Mouse (Mus musculus) heart, postnatal 0 days (tissue): Measurements from ENCODE around the gene Dnm2. TPM values are rescaled to one million over a fixed set of nuclear protein-coding genes. Genes with fewer than 3 reads are reported as not detected.
A peak's percentile ranks its signal among the peaks of the same experiment; 100 is the strongest.

Experiments used
- ATAC-seq: fragments of 200-750 bp; cut with Nextera tagmentation; 2 replicates; pipeline ENCODE4 v1.8.0; 2017; ENCODE audit warnings: low read depth, moderate number of reproducible peaks, moderate library complexity; ENCODE audit not compliant: insufficient read depth
- DNase-seq: peaks from one replicate; pipeline ENCODE4 v3.0.0-alpha.2; 2016; ENCODE audit warnings: low spot score
- H3K27ac ChIP-seq: fragments of 300-500 bp; sonication (generic); 2 replicates; pipeline ENCODE4 v1.5.1; 2014; ENCODE audit warnings: low read depth, mild to moderate bottlenecking
- H3K27me3 ChIP-seq: fragments of 300-500 bp; sonication (generic); 2 replicates; pipeline ENCODE4 v1.6.1; 2014; ENCODE audit warnings: low read length, mixed read lengths; ENCODE audit not compliant: control insufficient read depth, insufficient read depth
- H3K36me3 ChIP-seq: fragments of 300-500 bp; sonication (generic); replicated peaks from 2 replicates; pipeline ENCODE4 v1.6.1; 2014; ENCODE audit warnings: low read length, mixed read lengths; ENCODE audit not compliant: control insufficient read depth, insufficient read depth
- H3K4me1 ChIP-seq: fragments of 300-500 bp; sonication (generic); 2 replicates; pipeline ENCODE4 v1.6.1; 2014; ENCODE audit warnings: antibody characterized with exemption; ENCODE audit not compliant: control insufficient read depth, insufficient read depth
- H3K4me2 ChIP-seq: fragments of 300-500 bp; sonication (generic); 2 replicates; pipeline ENCODE4 v1.6.1; 2014; ENCODE audit warnings: low read depth, mild to moderate bottlenecking, low read length, moderate library complexity
- H3K4me3 ChIP-seq: fragments of 300-500 bp; sonication (generic); 2 replicates; pipeline ENCODE4 v1.5.1; 2014; ENCODE audit warnings: low read depth, low read length
- H3K9ac ChIP-seq: fragments of 300-500 bp; sonication (generic); replicated peaks from 2 replicates; pipeline ENCODE4 v1.6.1; 2014; ENCODE audit warnings: low read depth, low read length, mixed read lengths
- H3K9me3 ChIP-seq: fragments of 300-500 bp; sonication (generic); replicated peaks from 2 replicates; pipeline ENCODE4 v1.6.1; 2016; ENCODE audit warnings: low read length; ENCODE audit not compliant: control insufficient read depth
- CTCF ChIP-seq: IDR thresholded peaks from 2 replicates; pipeline ENCODE4 v1.5.1; 2016; ENCODE audit warnings: antibody characterized with exemption, control low read depth, low read depth
- EP300 ChIP-seq: IDR thresholded peaks from 2 replicates; pipeline ENCODE4 v1.6.1; 2016; ENCODE audit warnings: antibody characterized with exemption, low read depth
- WGBS: fragments of 180-500 bp; shearing (Covaris S2); extraction: QIAGEN DNeasy Blood & Tissue Kit; methylation state at CpG from one replicate; pipeline ENCODE4 v1.1.7; 2014; 5-methylcytosine and 5-hydroxymethylcytosine counted together
- polyA plus RNA-seq: library from polyadenylated mRNA; unstranded; fragments of >200 nt; fragmentation: Nextera tagmentation; extraction: Ambion mirVana; gene quantifications from 2 replicates; pipeline ENCODE4 v1.2.1, GENCODE M21; 2015
- total RNA-seq: library from RNA; depleted of rRNA; stranded (reverse); fragments of >200 nt; gene quantifications from 2 replicates; pipeline ENCODE4 v1.2.3, GENCODE M21; 2014; ENCODE audit warnings: low replicate concordance

Gene Dnm2
- total and polyA plus RNA-seq, 2 experiments from 2014 or later, result 61.1 to 95.8 TPM

DNA sequence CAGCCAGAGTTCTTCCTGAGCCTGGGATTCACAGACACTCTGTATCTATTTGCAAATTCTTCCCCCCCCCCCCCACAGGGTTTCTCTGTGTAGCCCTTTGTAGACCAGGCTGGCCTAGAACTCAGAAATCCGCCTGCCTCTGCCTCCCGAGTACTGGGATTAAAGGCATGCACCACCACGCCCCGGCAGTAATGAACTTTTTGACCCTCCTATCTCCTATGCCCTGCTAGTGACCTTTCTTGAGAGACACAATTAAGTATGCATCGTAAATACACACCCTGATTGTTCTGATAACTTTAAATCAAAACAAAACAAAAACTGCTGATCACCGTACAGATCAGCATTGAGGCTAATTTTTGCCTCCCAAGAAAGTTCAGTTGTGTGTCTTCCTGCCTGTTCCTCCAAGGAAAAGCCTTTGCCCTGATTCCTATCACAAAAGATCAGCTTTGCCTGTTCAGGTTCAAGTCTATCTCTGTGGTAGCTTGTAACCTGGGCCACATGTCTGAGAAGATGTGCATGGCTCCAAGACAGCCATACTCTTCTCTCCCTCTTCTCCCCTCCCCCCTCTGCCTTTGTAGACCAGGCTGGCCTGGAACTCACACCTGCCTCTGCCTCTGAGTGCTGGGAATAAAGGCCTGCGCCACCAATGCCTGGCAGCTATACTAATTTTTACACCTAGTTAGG, 31.7 kb downstream of the Dnm2 start:
- Histone ChIP-seq H3K27me3 (no peaks in the 10 kb centered on the region), H3K4me1 (peaks cover 13% of the 10 kb centered on the region), H3K4me2 (no peak overlapping the region), H3K4me3 (no peak overlapping the region), H3K9ac (no peak overlapping the region), H3K9me3 (no peaks in the 10 kb centered on the region), H3K27ac (no peak overlapping the region), H3K36me3 (no peaks in the 10 kb centered on the region; the same call in 1 of the 2 replicates)
- TF ChIP-seq EP300 (no peak), CTCF (no peak)
- WGBS, result 84% methylated on average over 7 of the region's 7 CpGs
- ATAC-seq (no peak), DNase-seq (no peak)

DNA sequence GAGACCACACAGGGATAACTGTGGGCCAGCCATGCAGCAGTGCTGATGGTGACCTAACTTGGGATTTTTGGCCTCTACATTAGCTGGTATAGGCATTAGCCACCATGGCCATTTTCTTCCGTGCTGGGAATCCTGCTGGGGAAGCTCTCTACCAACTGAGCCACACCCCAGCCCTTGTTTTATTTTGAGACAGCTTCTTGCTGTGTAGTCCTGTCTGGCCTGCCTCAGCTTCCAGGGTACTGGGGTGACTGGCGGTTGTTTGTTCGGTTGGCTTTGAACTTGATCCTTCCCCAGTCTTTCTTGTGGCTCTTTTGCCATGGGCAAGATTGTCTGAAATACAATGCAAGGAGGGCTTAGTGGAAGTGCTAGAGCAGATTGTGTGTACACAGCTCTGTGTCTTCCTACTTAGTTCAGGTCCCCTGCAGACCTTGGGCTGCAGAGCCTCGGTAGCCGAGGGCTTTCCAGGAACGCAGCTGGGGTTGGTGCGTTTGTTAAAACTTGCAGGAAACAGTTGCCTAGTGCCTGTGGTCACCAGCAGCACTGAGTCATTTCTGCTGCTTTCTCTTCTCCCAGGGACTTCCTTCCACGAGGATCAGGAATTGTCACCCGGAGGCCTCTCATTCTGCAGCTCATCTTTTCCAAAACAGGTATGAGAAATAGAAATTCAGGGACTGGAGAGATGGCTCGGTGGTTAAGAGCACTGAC, 32.4 kb downstream of the Dnm2 start:
- no peak for ATAC-seq

DNA sequence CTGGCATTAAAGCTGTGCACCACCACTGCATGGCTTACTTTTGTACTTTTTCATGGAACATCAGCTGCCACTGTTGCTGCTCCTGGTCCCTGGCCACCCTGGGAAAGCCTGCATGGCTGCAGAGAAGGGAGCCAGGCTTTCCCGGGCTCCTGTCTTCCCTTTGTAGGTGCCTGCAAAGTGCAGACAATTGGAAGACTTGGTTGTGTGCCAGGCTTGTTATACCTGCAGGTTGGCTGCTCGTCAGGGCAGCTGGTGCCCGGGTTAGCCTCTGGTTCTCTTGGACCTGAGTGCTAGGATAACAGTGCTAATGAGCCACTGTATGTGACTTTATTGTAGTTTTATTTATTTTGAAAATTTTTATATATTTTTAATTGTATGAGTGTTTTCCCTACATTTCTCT, 34.1 kb downstream of the Dnm2 start:
- ATAC-seq, result no peak
- Histone ChIP-seq H3K4me2 (no peak overlapping the region), H3K36me3 (no peaks in the 10 kb centered on the region; the same call in 1 of the 2 replicates), H3K9me3 (no peaks in the 10 kb centered on the region), H3K4me3 (no peak overlapping the region), H3K9ac (no peak overlapping the region), H3K4me1 (peaks cover 19% of the 10 kb centered on the region), H3K27me3 (no peaks in the 10 kb centered on the region), H3K27ac (no peak overlapping the region)
- 52% methylated on average over 3 of the region's 3 CpGs for WGBS
- no peak for DNase-seq
- TF ChIP-seq CTCF (no peak), EP300 (no peak)

More for the DNA sequence above, 32.4 kb downstream of the Dnm2 start:
- no peak for DNase-seq
- Histone ChIP-seq H3K9me3 (no peaks in the 10 kb centered on the region), H3K27me3 (no peaks in the 10 kb centered on the region), H3K36me3 (no peaks in the 10 kb centered on the region; the same call in 1 of the 2 replicates), H3K4me3 (no peak overlapping the region), H3K27ac (no peak overlapping the region), H3K9ac (no peak overlapping the region), H3K4me1 (peaks cover 9% of the 10 kb centered on the region; the same call in 1 of the 2 replicates), H3K4me2 (no peak overlapping the region)
- no peak for TF ChIP-seq CTCF
- TF ChIP-seq EP300, result no peak
- WGBS, result 80% methylated on average over 10 of the region's 10 CpGs

DNA sequence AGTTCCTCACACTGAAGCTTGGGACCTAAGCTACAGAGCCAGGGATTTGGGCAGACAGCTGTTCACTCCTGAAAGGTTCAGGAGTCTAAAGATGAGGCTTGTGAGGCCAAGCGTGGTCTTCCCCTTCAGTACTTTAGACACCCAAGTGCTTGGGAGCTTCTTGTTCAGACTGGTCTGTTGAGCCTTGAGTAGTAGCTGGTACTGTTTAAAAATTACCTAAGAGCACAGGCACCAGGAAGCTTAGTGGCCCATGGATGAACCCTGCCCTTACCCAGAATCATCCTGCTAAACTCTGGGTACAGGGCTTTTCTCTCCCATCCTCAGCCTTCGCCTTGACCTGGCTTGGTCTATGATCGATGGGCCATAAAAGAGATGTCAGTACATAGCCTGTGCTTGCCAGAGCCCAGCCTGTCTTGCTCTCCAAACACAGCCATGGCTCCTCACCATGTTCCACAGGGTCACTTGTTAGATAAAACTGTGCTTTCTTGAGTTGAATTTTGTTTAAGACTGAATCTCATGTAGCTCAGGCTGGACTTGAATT, 35.8 kb downstream of the Dnm2 start:
- Histone ChIP-seq H3K36me3 (peaks cover 5% of the 10 kb centered on the region), H3K4me2 (no peak overlapping the region), H3K27ac (no peak overlapping the region), H3K9ac (no peak overlapping the region), H3K4me1 (peaks cover 23% of the 10 kb centered on the region), H3K4me3 (no peak overlapping the region), H3K27me3 (no peaks in the 10 kb centered on the region), H3K9me3 (no peaks in the 10 kb centered on the region)
- no peak for ATAC-seq
- DNase-seq, result no peak
- TF ChIP-seq CTCF (no peak), EP300 (no peak)
- WGBS, result 95% methylated on average over 3 of the region's 3 CpGs

DNA sequence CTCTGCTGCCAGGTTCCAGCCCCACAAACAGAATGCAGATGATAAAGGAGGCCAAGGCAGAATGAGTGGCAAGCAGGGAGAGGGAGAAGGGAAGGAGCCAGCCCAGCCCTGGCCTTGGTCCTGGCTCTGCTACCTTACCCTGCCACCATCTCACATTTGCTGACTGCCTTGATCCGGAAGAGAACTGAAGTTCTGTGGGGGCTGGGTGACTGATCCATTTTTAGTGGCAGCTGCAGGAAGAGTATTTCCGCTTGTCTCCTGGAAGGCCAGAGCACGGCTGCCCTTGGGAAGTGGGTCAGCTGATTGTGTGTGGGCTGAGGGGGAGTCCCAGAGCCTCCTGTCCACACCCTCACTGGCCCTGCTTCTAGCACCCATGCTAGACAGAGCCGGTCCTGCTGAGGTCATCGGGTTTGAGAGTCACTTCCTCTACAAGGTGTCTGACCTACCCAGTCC, 38.5 kb downstream of the Dnm2 start:
- ATAC-seq (peak; percentile 95), DNase-seq (peak; percentile 91)
- Histone ChIP-seq H3K9me3 (no peaks in the 10 kb centered on the region), H3K4me2 (peak overlapping the region; percentile 33), H3K36me3 (peaks cover 29% of the 10 kb centered on the region), H3K9ac (peak overlapping the region; percentile 41), H3K4me3 (no peak overlapping the region), H3K27ac (peak overlapping the region; percentile 93), H3K27me3 (no peaks in the 10 kb centered on the region), H3K4me1 (peaks cover 23% of the 10 kb centered on the region)
- TF ChIP-seq EP300 (peak; percentile 91; the same call in 1 of the 2 replicates), CTCF (no peak)
- WGBS, result 1% methylated on average over 5 of the region's 5 CpGs
